Mouse (Mus musculus) MEL (cell line): Measurements from ENCODE around the gene Txndc12. TPM values are rescaled to one million over a fixed set of nuclear protein-coding genes. Genes with fewer than 3 reads are reported as not detected.

Experiments used
- DNase-seq: peaks from one replicate; pipeline ENCODE4 v3.0.0; 2011; ENCODE audit warnings: low read depth, low spot score
- H3K27ac ChIP-seq: 2 replicates; pipeline ENCODE4 v1.5.1; 2012; ENCODE audit warnings: low read depth, mild to moderate bottlenecking, control low read depth, low read length, moderate library complexity; ENCODE audit not compliant: control insufficient read depth
- H3K27me3 ChIP-seq, 2 experiments: fragments of 150-350 bp in 1 of 2; sonication (generic) in 1 of 2; 2 replicates each; pipeline ENCODE4 v1.6.1; 2012; ENCODE audit warnings: low read length in 2 of 2, mild to moderate bottlenecking in 2 of 2, improper control_type of control experiment in 1 of 2, moderate library complexity in 1 of 2; ENCODE audit not compliant: insufficient read depth in 2 of 2, control insufficient read depth in 1 of 2
- H3K36me3 ChIP-seq, 2 experiments: 2 replicates each; pipeline ENCODE4 v1.6.1; 2012 to 2014; ENCODE audit warnings: low read length in 2 of 2, improper control_type of control experiment in 1 of 2, inconsistent platforms in 1 of 2, mild to moderate bottlenecking in 1 of 2; ENCODE audit not compliant: insufficient read depth in 2 of 2, control insufficient read depth in 1 of 2
- H3K4me1 ChIP-seq, 2 experiments: fragments of 150-350 bp in 1 of 2; sonication (generic) in 1 of 2; 2 replicates each; pipeline ENCODE4 v1.6.1; 2012; ENCODE audit warnings: low read length in 2 of 2, improper control_type of control experiment in 1 of 2, mild to moderate bottlenecking in 1 of 2; ENCODE audit not compliant: insufficient read depth in 2 of 2, control insufficient read depth in 1 of 2
- H3K4me3 ChIP-seq, 2 experiments: fragments of 150-350 bp in 1 of 2; sonication (generic) in 1 of 2; 2 replicates each; pipeline ENCODE4 v1.5.1; 2012; ENCODE audit warnings: low read depth in 2 of 2, low read length in 2 of 2, mild to moderate bottlenecking in 2 of 2, moderate library complexity in 2 of 2, control low read depth in 1 of 2, improper control_type of control experiment in 1 of 2; ENCODE audit not compliant: control insufficient read depth in 1 of 2, insufficient read depth in 1 of 2
- H3K79me2 ChIP-seq: 2 replicates; pipeline ENCODE4 v1.6.1; 2012; ENCODE audit warnings: mild to moderate bottlenecking, low read length, moderate library complexity; ENCODE audit not compliant: control insufficient read depth, poor library complexity, insufficient read depth
- H3K9ac ChIP-seq: 2 replicates; pipeline ENCODE4 v1.6.1; 2012; ENCODE audit warnings: low read depth, mild to moderate bottlenecking, control low read depth, low read length, moderate library complexity; ENCODE audit not compliant: control insufficient read depth, poor library complexity, severe bottlenecking
- H3K9me3 ChIP-seq: fragments of 150-350 bp; sonication (generic); replicated peaks from 2 replicates; pipeline ENCODE4 v1.6.1; 2012; ENCODE audit warnings: mild to moderate bottlenecking, low read length, improper control_type of control experiment, moderate library complexity; ENCODE audit not compliant: insufficient read depth
- BHLHE40 ChIP-seq: IDR thresholded peaks from 2 replicates; pipeline ENCODE4 v1.6.1; 2012; ENCODE audit warnings: low read depth, mild to moderate bottlenecking, inconsistent platforms, low read length, improper control_type of control experiment, borderline replicate concordance
- CHD1 ChIP-seq: IDR thresholded peaks from 2 replicates; pipeline ENCODE4 v1.6.1; 2012; ENCODE audit warnings: low read depth, mild to moderate bottlenecking, inconsistent platforms, low read length, improper control_type of control experiment
- CHD2 ChIP-seq: IDR thresholded peaks from 2 replicates; pipeline ENCODE4 v1.6.1; 2011; ENCODE audit warnings: low read length, improper control_type of control experiment
- CTCF ChIP-seq, 3 experiments: IDR thresholded peaks in 2 of 3; conservative IDR thresholded peaks in 1 of 3; 2 replicates each; pipeline ENCODE4 v1.5.1; 2011 to 2012; ENCODE audit warnings: low read length in 3 of 3, low read depth in 2 of 3, mild to moderate bottlenecking in 2 of 3, improper control_type of control experiment in 1 of 3, inconsistent platforms in 1 of 3, mixed read lengths in 1 of 3, moderate library complexity in 1 of 3; ENCODE audit not compliant: control insufficient read depth in 1 of 3, insufficient read depth in 1 of 3, poor library complexity in 1 of 3, severe bottlenecking in 1 of 3
- ELF1 ChIP-seq: IDR thresholded peaks from 2 replicates; pipeline ENCODE4 v1.6.1; 2014; ENCODE audit warnings: low read depth, mild to moderate bottlenecking, inconsistent platforms, low read length, improper control_type of control experiment, moderate library complexity
- EP300 ChIP-seq, 2 experiments: IDR thresholded peaks; 2 replicates each; pipeline ENCODE4 v1.6.1; 2011; ENCODE audit warnings: improper control_type of control experiment in 2 of 2, low read length in 2 of 2, low read depth in 1 of 2, mild to moderate bottlenecking in 1 of 2
- GABPA ChIP-seq: IDR thresholded peaks from 2 replicates; pipeline ENCODE4 v1.6.1; 2012; ENCODE audit warnings: low read depth, mild to moderate bottlenecking, inconsistent platforms, low read length, improper control_type of control experiment, moderate library complexity
- GATA1 ChIP-seq: IDR thresholded peaks from 2 replicates; pipeline ENCODE4 v1.6.1; 2011; ENCODE audit warnings: low read depth, low read length, improper control_type of control experiment
- HCFC1 ChIP-seq: IDR thresholded peaks from 2 replicates; pipeline ENCODE4 v1.6.1; 2012; ENCODE audit warnings: low read depth, mild to moderate bottlenecking, inconsistent platforms, low read length, improper control_type of control experiment, moderate library complexity
- JUND ChIP-seq: IDR thresholded peaks from 2 replicates; pipeline ENCODE4 v1.6.1; 2011; ENCODE audit warnings: low read depth, mild to moderate bottlenecking, improper control_type of control experiment, low read length
- KAT2A ChIP-seq: conservative IDR thresholded peaks from 2 replicates; pipeline ENCODE4 v1.6.1; 2012; ENCODE audit warnings: low read depth, low read length, improper control_type of control experiment, inconsistent platforms
- MAFK ChIP-seq: IDR thresholded peaks from 2 replicates; pipeline ENCODE4 v1.6.1; 2011; ENCODE audit warnings: low read depth, mild to moderate bottlenecking, low read length, improper control_type of control experiment, borderline replicate concordance
- MAX ChIP-seq: IDR thresholded peaks from 2 replicates; pipeline ENCODE4 v1.6.1; 2011; ENCODE audit warnings: low read length, improper control_type of control experiment
- MAZ ChIP-seq: IDR thresholded peaks from 2 replicates; pipeline ENCODE4 v1.6.1; 2012; ENCODE audit warnings: low read depth, mild to moderate bottlenecking, inconsistent platforms, low read length, improper control_type of control experiment
- MEF2A ChIP-seq: IDR thresholded peaks from 2 replicates; pipeline ENCODE4 v1.6.1; 2014; ENCODE audit warnings: low read depth, mild to moderate bottlenecking, inconsistent platforms, low read length, improper control_type of control experiment; ENCODE audit not compliant: poor library complexity, insufficient replicate concordance, severe bottlenecking; ENCODE audit errors: extremely low read depth
- MYB ChIP-seq: IDR thresholded peaks from 2 replicates; pipeline ENCODE4 v1.6.1; 2011; ENCODE audit warnings: mild to moderate bottlenecking, low read depth, low read length, improper control_type of control experiment
- MYC ChIP-seq: IDR thresholded peaks from 2 replicates; pipeline ENCODE4 v1.6.1; 2011; ENCODE audit warnings: low read depth, mild to moderate bottlenecking, low read length, improper control_type of control experiment, moderate library complexity
- NELFE ChIP-seq: IDR thresholded peaks from 2 replicates; pipeline ENCODE4 v1.6.1; 2011; ENCODE audit warnings: low read depth, low read length, improper control_type of control experiment
- NRF1 ChIP-seq: IDR thresholded peaks from 2 replicates; pipeline ENCODE4 v1.6.1; 2014; ENCODE audit warnings: low read depth, mild to moderate bottlenecking, inconsistent platforms, low read length, improper control_type of control experiment, moderate library complexity; ENCODE audit not compliant: poor library complexity, insufficient read depth, severe bottlenecking
- POLR2A ChIP-seq, 2 experiments: IDR thresholded peaks; 2 replicates each; pipeline ENCODE4 v1.6.1; 2011 to 2012; ENCODE audit warnings: low read length in 2 of 2, mild to moderate bottlenecking in 2 of 2, control low read depth in 1 of 2, improper control_type of control experiment in 1 of 2, low read depth in 1 of 2, moderate library complexity in 1 of 2; ENCODE audit not compliant: control insufficient read depth in 1 of 2, insufficient read depth in 1 of 2, poor library complexity in 1 of 2
- POLR2AphosphoS2 ChIP-seq: IDR thresholded peaks from 2 replicates; pipeline ENCODE4 v1.6.1; 2011; ENCODE audit warnings: low read length, improper control_type of control experiment
- POLR2AphosphoS5 ChIP-seq: IDR thresholded peaks from 2 replicates; pipeline ENCODE4 v1.6.1; 2012; ENCODE audit warnings: low read depth, borderline replicate concordance, mild to moderate bottlenecking, inconsistent platforms, low read length, moderate library complexity, mixed read lengths
- RAD21 ChIP-seq: IDR thresholded peaks from 2 replicates; pipeline ENCODE4 v1.6.1; 2011; ENCODE audit warnings: mild to moderate bottlenecking, low read depth, low read length, improper control_type of control experiment
- RCOR1 ChIP-seq: IDR thresholded peaks from 2 replicates; pipeline ENCODE4 v1.6.1; 2012; ENCODE audit warnings: low read depth, mild to moderate bottlenecking, inconsistent platforms, low read length, improper control_type of control experiment
- SIN3A ChIP-seq: IDR thresholded peaks from 2 replicates; pipeline ENCODE4 v1.6.1; 2012; ENCODE audit warnings: low read length, improper control_type of control experiment, inconsistent platforms
- TAL1 ChIP-seq: IDR thresholded peaks from 2 replicates; pipeline ENCODE4 v1.6.1; 2012; ENCODE audit warnings: mild to moderate bottlenecking, inconsistent platforms, low read length, moderate library complexity, mixed read lengths
- TBP ChIP-seq: IDR thresholded peaks from 2 replicates; pipeline ENCODE4 v1.8.0; 2011; ENCODE audit warnings: low read depth, low read length, improper control_type of control experiment
- TCF12 ChIP-seq: IDR thresholded peaks from 2 replicates; pipeline ENCODE4 v1.6.1; 2014; ENCODE audit warnings: low read depth, mild to moderate bottlenecking, inconsistent platforms, low read length, improper control_type of control experiment, moderate library complexity
- UBTF ChIP-seq: IDR thresholded peaks from 2 replicates; pipeline ENCODE4 v1.6.1; 2012; ENCODE audit warnings: low read depth, mild to moderate bottlenecking, inconsistent platforms, low read length, improper control_type of control experiment, moderate library complexity, borderline replicate concordance; ENCODE audit not compliant: insufficient read depth
- USF1 ChIP-seq: IDR thresholded peaks from 2 replicates; pipeline ENCODE4 v1.6.1; 2014; ENCODE audit warnings: low read depth, mild to moderate bottlenecking, inconsistent platforms, low read length, improper control_type of control experiment, moderate library complexity
- USF2 ChIP-seq, 2 experiments: IDR thresholded peaks; 2 replicates each; pipeline ENCODE4 v1.6.1; 2011 to 2012; ENCODE audit warnings: improper control_type of control experiment in 2 of 2, low read length in 2 of 2, borderline replicate concordance in 1 of 2, inconsistent platforms in 1 of 2, low read depth in 1 of 2, mild to moderate bottlenecking in 1 of 2; ENCODE audit not compliant: insufficient read depth in 1 of 2
- ZKSCAN1 ChIP-seq: IDR thresholded peaks from 2 replicates; pipeline ENCODE4 v1.6.1; 2012; ENCODE audit warnings: low read depth, mild to moderate bottlenecking, inconsistent platforms, low read length, improper control_type of control experiment, moderate library complexity
- ZMIZ1 ChIP-seq: IDR thresholded peaks from 2 replicates; pipeline ENCODE4 v1.6.1; 2012; ENCODE audit warnings: low read depth, mild to moderate bottlenecking, inconsistent platforms, low read length, improper control_type of control experiment, moderate library complexity
- ZNF384 ChIP-seq: IDR thresholded peaks from 2 replicates; pipeline ENCODE4 v1.6.1; 2012; ENCODE audit warnings: low read depth, mild to moderate bottlenecking, inconsistent platforms, low read length, improper control_type of control experiment
- polyA plus RNA-seq, 2 experiments: library from polyadenylated mRNA; stranded (reverse) in 1 of 2; unstranded in 1 of 2; fragments of >175 nt in 1 of 2; fragments of >200 nt in 1 of 2; gene quantifications; 2 replicates each; pipeline versions ENCODE4 v1.2.1 to v1.2.4; 2012; ENCODE audit warnings: low replicate concordance in 2 of 2, low read depth in 1 of 2; ENCODE audit not compliant: insufficient read length in 2 of 2, insufficient read depth in 1 of 2, missing spikeins in 1 of 2
- total RNA-seq: library from RNA; depleted of rRNA; stranded (reverse); fragments of 300-350 nt; gene quantifications from 2 replicates; pipeline ENCODE4 v1.2.3, GENCODE M21; 2012; rRNA removed

Txndc12 gene
- total RNA-seq (14.9 and 19.5 TPM in 2 replicates), polyA plus RNA-seq (100 to 1,000 TPM in 1 of 2 experiments, 10 to 100 TPM in 1; 47.4 to 145 TPM)

DNA sequence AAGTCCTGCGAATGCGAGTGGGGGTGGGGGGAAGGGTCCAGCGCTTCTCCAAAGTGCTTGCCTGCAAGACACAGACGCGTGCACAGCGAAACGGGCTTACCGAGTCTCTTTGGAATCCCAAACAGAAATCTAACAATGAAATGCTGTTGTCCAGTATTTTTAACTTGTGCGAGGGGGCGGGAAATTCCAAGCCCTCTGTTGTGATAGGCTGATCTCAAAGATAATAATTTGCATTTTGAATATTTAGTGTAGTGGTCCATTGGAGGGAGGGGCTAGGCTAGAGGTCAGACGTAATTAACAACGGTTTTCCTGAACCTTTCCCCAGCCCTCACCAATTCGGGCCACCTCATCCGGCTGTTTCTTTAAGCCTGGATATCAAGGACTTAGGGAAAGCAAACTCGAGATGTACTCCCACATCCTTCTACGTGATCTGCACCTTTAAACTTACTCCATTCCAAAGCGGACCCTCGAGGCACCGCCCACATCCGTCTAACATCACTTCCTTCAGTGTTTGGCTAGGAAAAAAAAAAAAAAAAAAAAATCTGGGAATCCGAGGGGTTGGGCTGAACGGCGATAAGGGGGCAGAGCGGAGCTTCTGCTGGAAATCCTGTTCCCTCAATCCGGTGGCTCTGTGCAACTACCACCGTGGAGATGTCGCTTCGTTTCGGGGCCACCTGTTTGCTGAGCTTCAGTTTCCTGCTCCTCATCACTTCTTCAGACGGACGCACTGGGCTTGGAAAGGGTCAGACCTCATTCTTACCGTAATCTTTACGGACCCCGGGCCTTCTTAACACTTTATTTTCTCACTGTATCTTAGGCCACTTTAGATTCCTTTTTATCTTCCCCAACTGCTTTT is at the start of gene Txndc12:
TSS of gene Txndc12 (plus strand) at position 487 of the 856 bp plus-strand sequence.
- Histone ChIP-seq H3K36me3 (peaks cover 0 to 24% of the 10 kb centered on the region in 2 experiments; a peak in 2 of 4 replicates), H3K4me1 (peaks cover 5 to 9% of the 10 kb centered on the region in 2 experiments), H3K9me3 (no peaks in the 10 kb centered on the region), H3K27me3 (no peaks in the 10 kb centered on the region), H3K27ac (peak within 1 kb of the TSS; percentile 96), H3K79me2 (peaks cover 33% of the 10 kb centered on the region), H3K9ac (peak within 1 kb of the TSS; percentile 93), H3K4me3 (peak within 1 kb of the TSS; percentile 79 to 89)
- peak; percentile 97 for DNase-seq
- TF ChIP-seq ZNF384 (peak; percentile 98), KAT2A (peak; percentile 52), BHLHE40 (no peak), UBTF (no peak), MEF2A (no peak), RAD21 (no peak), POLR2AphosphoS5 (no peak; the same call in 1 of the 2 replicates), CTCF (IDR thresholded peaks at IDR 0.05 in 2 of 3, conservative IDR thresholded peaks at IDR 0.05 in 1 of 3; ENCODE audit: control insufficient read depth in 1 of 3, insufficient read depth in 1 of 3, low read depth in 2 of 3, low read length in 3 of 3, poor library complexity in 1 of 3, severe bottlenecking in 1 of 3) (no peak), JUND (no peak), POLR2A (IDR thresholded peaks at IDR 0.05; ENCODE audit: control insufficient read depth in 1 of 2, insufficient read depth in 1 of 2, low read depth in 1 of 2, low read length in 2 of 2, poor library complexity in 1 of 2) (peak; percentile 63 to 85), MAX (peak; percentile 33; the same call in 1 of the 2 replicates), SIN3A (peak; percentile 86), HCFC1 (peak; percentile 86), EP300 (IDR thresholded peaks at IDR 0.05; ENCODE audit: low read depth in 1 of 2, low read length in 2 of 2) (peak in 1 of 2 experiments; percentile 28; a peak in 1 of 4 replicates), TCF12 (peak; percentile 69), TBP (peak; percentile 96), TAL1 (no peak), NELFE (peak; percentile 85), GATA1 (peak; percentile 83), USF2 (IDR thresholded peaks at IDR 0.05; ENCODE audit: borderline replicate concordance in 1 of 2, insufficient read depth in 1 of 2, low read depth in 1 of 2, low read length in 2 of 2) (no peak), MYB (0 out of 2 replicates have a peak, but pooled peaks have one; percentile 28), NRF1 (no peak), CHD1 (no peak), MYC (peak; percentile 79; the same call in 1 of the 2 replicates), USF1 (no peak), MAZ (peak; percentile 88), CHD2 (no peak), MAFK (no peak), GABPA (no peak), RCOR1 (peak; percentile 78), ZKSCAN1 (no peak), ELF1 (peak; percentile 36; the same call in 1 of the 2 replicates), POLR2AphosphoS2 (peak; percentile 94), ZMIZ1 (peak; percentile 98)
